Mouse (Mus musculus): ENCODE results near the gene Efna3. TPM values are rescaled to one million over a fixed set of nuclear protein-coding genes. Genes with fewer than 3 reads are reported as not detected.

Gene Efna3
- total and polyA plus RNA-seq, 2 experiments from 2014 or later, result 52.3 to 115 TPM

DNA sequence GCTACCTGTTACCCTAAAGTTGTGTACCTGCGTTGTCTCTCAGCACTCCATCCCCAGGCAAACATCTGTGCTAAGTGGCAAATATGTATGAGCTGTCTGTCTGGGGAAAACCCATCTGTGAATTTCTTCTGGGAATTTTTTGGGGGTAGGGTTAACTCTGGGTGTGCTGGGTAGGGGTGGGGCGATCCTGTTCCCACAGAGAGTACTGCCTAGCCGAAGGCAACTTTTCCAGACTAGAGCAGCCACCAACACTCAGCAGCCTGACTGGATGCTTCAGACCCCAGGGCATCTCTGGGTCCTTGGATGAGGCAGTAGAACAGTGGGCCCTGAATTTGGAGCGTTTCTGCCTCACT is 40.5 kb downstream of the Efna3 start:
- peaks cover 7% of the 10 kb centered on the region; the same call in 1 of the 2 replicates for H3K27me3 ChIP-seq (ENCODE audit: insufficient read depth, low read length)
- DNase-seq (ENCODE audit: low spot score) (no peak), ATAC-seq (ENCODE audit: low FRiP score) (no peak)
- peaks cover 7% of the 10 kb centered on the region for H3K4me1 ChIP-seq (ENCODE audit: insufficient read depth, low read length)
- no peaks in the 10 kb centered on the region for H3K9me3 ChIP-seq (ENCODE audit: low read length)
- no peak overlapping the region for H3K27ac ChIP-seq (ENCODE audit: low read depth, low read length)
- 24% methylated on average over 4 of the region's 4 CpGs for WGBS
- TF ChIP-seq CTCF (IDR thresholded peaks at IDR 0.05), result no peak
- no peak overlapping the region for H3K4me3 ChIP-seq (ENCODE audit: low read depth, low read length)
- no peak overlapping the region for H3K4me2 ChIP-seq (ENCODE audit: low read depth, low read length, poor library complexity, severe bottlenecking)
- H3K36me3 ChIP-seq (ENCODE audit: insufficient read depth, low read length), result no peaks in the 10 kb centered on the region
- H3K9ac ChIP-seq (replicated peaks; ENCODE audit: low read length, poor library complexity, severe bottlenecking), result no peak overlapping the region

GRCm38 (mm10) chr3:89281579-89282290 is 41.0 kb downstream of the Efna3 start:
- H3K4me1 ChIP-seq (ENCODE audit: insufficient read depth, low read length), result peaks cover 7% of the 10 kb centered on the region
- DNase-seq (ENCODE audit: low spot score) (peak; percentile 89), ATAC-seq (ENCODE audit: low FRiP score) (no peak)
- TF ChIP-seq CTCF (IDR thresholded peaks at IDR 0.05), result peak; percentile 92
- no peaks in the 10 kb centered on the region for H3K36me3 ChIP-seq (ENCODE audit: insufficient read depth, low read length)
- peak overlapping the region; percentile 88 for H3K4me2 ChIP-seq (ENCODE audit: low read depth, low read length, poor library complexity, severe bottlenecking)
- WGBS, result 11% methylated on average over 20 of the region's 20 CpGs
- H3K27me3 ChIP-seq (ENCODE audit: insufficient read depth, low read length), result peaks cover 7% of the 10 kb centered on the region; the same call in 1 of the 2 replicates
- no peak overlapping the region for H3K9ac ChIP-seq (replicated peaks; ENCODE audit: low read length, poor library complexity, severe bottlenecking)
- no peaks in the 10 kb centered on the region for H3K9me3 ChIP-seq (ENCODE audit: low read length)
- H3K27ac ChIP-seq (ENCODE audit: low read depth, low read length), result no peak overlapping the region
- peak overlapping the region; percentile 41; the same call in 1 of the 2 replicates for H3K4me3 ChIP-seq (ENCODE audit: low read depth, low read length)

DNA sequence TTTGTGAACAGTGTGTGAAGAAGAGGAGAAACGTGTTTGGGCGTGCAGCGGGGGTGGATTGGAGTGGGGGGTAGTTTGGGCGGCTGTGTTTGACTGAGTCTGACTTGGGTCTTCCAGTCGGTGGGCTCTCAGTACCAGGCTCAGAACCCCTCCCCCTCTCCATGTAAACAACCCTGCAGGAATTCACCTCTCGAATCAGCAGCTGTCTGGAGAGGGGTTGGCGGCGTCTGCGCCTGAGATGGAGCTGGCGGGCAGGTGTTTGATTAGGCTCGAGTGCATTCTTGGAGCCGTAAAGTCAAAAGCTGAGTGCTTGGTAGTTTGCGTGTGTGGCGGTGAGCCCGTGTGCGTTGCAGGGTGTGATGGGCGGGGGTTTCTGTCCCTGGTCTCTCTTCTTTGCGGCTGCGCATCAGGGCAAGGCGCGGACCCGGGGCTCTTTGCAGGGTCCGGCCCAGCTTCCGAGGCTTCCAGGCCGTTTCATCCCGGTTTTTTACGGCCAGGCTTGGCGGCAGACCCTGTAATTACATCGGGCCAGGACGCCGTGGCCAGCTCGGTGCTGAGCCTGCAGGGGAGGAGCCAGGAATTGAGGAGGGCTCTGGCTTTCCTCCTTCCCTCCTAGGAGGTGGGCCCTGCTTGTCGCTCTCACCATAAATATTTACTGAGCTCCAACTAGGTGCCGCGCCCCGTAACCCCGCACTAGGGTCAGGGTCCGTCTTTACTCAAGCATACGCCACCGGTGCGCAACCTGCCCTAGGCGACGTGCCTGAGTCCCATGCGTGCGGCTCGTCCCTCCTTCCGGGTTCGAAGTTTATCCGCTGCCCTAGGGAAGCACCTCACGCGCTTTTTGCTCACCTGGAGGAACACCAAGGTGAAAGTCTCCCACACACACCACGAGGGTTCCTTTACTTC is 41.9 kb downstream of the Efna3 start, which contains the start of gene Efna1:
Efna1 (minus strand) TSS at position 537 of the 906 bp plus-strand sequence.
- peaks cover 7% of the 10 kb centered on the region; the same call in 1 of the 2 replicates for H3K27me3 ChIP-seq (ENCODE audit: insufficient read depth, low read length)
- no peak within 1 kb of the TSS for H3K27ac ChIP-seq (ENCODE audit: low read depth, low read length)
- H3K4me3 ChIP-seq (ENCODE audit: low read depth, low read length), result peak within 1 kb of the TSS; percentile 41
- peak within 1 kb of the TSS; percentile 59; the same call in 1 of the 2 replicates for H3K9ac ChIP-seq (replicated peaks; ENCODE audit: low read length, poor library complexity, severe bottlenecking)
- no peaks in the 10 kb centered on the region for H3K36me3 ChIP-seq (ENCODE audit: insufficient read depth, low read length)
- DNase-seq (ENCODE audit: low spot score) (peak; percentile 32), ATAC-seq (ENCODE audit: low FRiP score) (peak; percentile 27; the same call in 1 of the 2 replicates)
- H3K4me1 ChIP-seq (ENCODE audit: insufficient read depth, low read length), result peaks cover 7% of the 10 kb centered on the region
- no peak; the same call in 1 of the 2 replicates for TF ChIP-seq CTCF (IDR thresholded peaks at IDR 0.05)
- no peaks in the 10 kb centered on the region for H3K9me3 ChIP-seq (ENCODE audit: low read length)
- WGBS, result 2% methylated on average over 51 of the region's 52 CpGs
- peak within 1 kb of the TSS; percentile 88 for H3K4me2 ChIP-seq (ENCODE audit: low read depth, low read length, poor library complexity, severe bottlenecking)

- WGBS, result under 1% methylated on average over 29 of the region's 29 CpGs
- H3K27me3 ChIP-seq (ENCODE audit: insufficient read depth, low read length), result peaks cover 7% of the 10 kb centered on the region; the same call in 1 of the 2 replicates
- DNase-seq (ENCODE audit: low spot score) (peak; percentile 57), ATAC-seq (ENCODE audit: low FRiP score) (peak; percentile 29; the same call in 1 of the 2 replicates)
- peak overlapping the region; percentile 59; the same call in 1 of the 2 replicates for H3K9ac ChIP-seq (replicated peaks; ENCODE audit: low read length, poor library complexity, severe bottlenecking)
- peak overlapping the region; percentile 88 for H3K4me2 ChIP-seq (ENCODE audit: low read depth, low read length, poor library complexity, severe bottlenecking)
- no peaks in the 10 kb centered on the region for H3K9me3 ChIP-seq (ENCODE audit: low read length)
- H3K27ac ChIP-seq (ENCODE audit: low read depth, low read length), result peak overlapping the region; percentile 51; the same call in 1 of the 2 replicates
- H3K36me3 ChIP-seq (ENCODE audit: insufficient read depth, low read length), result no peaks in the 10 kb centered on the region
- TF ChIP-seq CTCF (IDR thresholded peaks at IDR 0.05), result peak; percentile 12; the same call in 1 of the 2 replicates
- peaks cover 7% of the 10 kb centered on the region for H3K4me1 ChIP-seq (ENCODE audit: insufficient read depth, low read length)
- H3K4me3 ChIP-seq (ENCODE audit: low read depth, low read length), result peak overlapping the region; percentile 41
Observed at GRCm38 (mm10) chr3:89280050-89280605, 42.6 kb downstream of the Efna3 start.

DNA sequence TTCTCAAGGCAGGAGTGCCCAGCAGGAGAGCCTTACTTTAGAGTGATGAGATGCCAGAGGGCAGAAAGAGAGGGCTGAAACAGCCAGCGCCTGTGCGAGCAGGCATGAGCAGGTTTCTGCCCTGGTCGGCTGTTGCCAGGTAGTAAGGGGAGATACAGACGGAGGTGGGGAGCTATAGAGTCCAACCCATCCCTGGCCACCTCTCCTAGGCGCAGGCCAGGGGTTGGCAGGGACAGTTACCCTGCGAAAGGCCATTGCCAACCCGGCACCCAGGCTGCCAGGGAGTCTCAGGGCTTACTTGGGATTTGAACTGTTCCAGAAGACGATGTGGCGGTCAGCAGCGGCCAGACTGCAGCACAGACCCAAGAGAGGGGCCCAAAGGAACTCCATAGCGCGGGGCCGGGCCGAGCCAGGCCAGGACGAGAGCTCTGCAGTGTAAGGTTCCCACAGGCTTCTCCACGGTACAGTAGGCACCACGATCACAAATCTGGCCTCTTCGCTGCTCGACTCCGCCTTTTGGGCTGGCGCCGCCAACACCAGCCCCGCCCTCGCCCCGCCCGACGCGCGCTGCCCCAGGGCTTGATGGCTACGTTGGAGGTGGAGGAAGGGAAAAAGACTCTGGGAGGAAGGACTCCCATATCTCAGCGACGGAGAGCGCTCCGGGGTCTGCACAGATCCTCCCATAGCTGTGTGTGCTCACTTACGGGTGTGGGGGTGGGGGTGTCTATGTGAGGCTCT is 43.4 kb downstream of the Efna3 start:
- ATAC-seq (ENCODE audit: low FRiP score) (peak; percentile 36), DNase-seq (ENCODE audit: low spot score) (peak; percentile 79)
- no peaks in the 10 kb centered on the region for H3K36me3 ChIP-seq (ENCODE audit: insufficient read depth, low read length)
- no peak for TF ChIP-seq CTCF (IDR thresholded peaks at IDR 0.05)
- H3K4me2 ChIP-seq (ENCODE audit: low read depth, low read length, poor library complexity, severe bottlenecking), result peak overlapping the region; percentile 88
- H3K4me3 ChIP-seq (ENCODE audit: low read depth, low read length), result peak overlapping the region; percentile 41
- peak overlapping the region; percentile 51; the same call in 1 of the 2 replicates for H3K27ac ChIP-seq (ENCODE audit: low read depth, low read length)
- H3K4me1 ChIP-seq (ENCODE audit: insufficient read depth, low read length), result peaks cover 7% of the 10 kb centered on the region
- WGBS, result 4% methylated on average over 34 of the region's 35 CpGs
- H3K9ac ChIP-seq (replicated peaks; ENCODE audit: low read length, poor library complexity, severe bottlenecking), result peak overlapping the region; percentile 59
- no peaks in the 10 kb centered on the region for H3K9me3 ChIP-seq (ENCODE audit: low read length)
- H3K27me3 ChIP-seq (ENCODE audit: insufficient read depth, low read length), result peaks cover 7% of the 10 kb centered on the region; the same call in 1 of the 2 replicates

Measured in midbrain, postnatal 0 days (tissue).